Mouse (Mus musculus): ENCODE data around the gene Crabp2.
A peak's percentile ranks its signal among the peaks of the same experiment; 100 is the strongest.

The Crabp2 gene

DNA sequence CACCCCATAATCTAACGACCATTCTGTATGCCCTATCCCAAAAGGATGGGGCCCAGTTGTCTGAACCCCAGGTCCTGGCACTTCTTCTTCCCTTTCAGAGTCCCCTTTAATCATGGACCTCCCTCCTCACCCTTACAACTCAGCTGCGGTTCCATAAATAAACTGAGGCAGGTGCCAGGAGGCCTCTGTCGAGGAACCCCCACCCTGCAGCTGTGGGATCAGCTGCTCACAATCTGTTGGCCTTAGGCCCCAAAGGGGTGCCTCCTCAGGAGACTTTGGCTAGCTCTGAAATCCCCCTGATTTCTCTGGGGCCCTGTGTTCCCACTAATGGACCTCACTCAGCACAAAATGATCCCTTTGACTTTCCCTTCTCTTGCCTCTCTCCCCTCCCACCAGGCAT, 35.6 kb downstream of the Crabp2 start:
- no peak for DNase-seq (ENCODE audit: low spot score in 2 of 2)

DNA sequence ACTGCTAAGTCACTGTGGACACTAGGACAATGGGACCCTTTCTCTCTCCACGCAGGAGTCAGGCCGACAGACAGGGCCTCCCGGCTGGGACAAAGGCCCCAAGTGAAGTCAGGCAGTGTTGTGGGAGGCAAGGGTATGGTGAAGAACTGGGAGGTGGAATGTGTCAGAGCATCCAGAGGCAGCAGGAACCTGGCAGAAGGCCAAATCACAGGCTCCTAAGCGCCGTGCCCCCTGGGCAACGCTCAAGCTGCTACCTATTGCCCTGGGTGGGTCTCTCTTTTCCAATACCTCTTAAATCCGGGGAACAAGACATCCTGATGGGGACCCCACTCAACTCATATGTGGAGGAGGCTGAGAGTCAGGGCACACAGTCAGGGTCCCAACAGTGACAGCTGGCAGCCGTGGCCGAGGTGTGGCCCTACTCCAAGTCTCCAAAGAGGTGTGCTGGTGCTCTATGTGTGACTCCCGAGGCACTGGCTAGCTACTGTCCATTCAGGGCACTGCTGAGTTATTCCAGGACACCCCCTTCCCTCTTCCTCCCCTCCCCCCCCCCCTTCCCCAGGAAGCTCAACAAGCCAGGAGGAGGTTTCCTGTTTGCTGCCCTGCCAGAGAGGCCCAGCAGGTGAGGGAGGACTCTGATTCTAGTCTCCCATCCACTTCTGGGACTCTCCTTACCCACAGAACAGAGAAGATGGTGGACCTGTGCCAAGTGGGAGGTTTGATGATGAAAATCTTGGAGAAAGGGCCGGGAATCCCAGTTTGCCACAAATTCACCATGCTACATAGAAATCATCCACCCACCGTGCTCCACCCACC, 37.2 kb downstream of the Crabp2 start:
- no peak for DNase-seq (ENCODE audit: low spot score in 2 of 2)

DNA sequence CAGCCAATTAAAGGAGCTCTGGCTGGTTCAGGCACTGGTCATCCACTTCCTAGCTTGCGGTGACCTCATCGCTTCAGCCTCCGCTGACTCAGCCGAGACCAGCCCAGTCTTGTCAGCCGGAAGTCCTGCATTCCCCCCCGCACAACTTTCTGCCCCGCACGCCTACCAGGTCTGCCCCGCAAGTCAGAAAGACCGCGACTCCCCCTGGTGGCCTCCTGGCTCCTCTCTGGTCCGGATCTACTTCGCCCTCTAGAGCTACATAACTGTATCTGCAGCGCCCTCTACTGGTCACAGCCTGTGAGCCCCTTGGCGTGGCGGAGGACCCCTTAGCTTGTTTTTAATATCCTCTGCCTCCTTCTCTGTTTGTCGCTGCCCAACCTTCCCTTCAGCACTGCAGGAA, 38.4 kb downstream of the Crabp2 start:
- DNase-seq (ENCODE audit: low spot score in 2 of 2): peak; percentile 87 to 93

DNA sequence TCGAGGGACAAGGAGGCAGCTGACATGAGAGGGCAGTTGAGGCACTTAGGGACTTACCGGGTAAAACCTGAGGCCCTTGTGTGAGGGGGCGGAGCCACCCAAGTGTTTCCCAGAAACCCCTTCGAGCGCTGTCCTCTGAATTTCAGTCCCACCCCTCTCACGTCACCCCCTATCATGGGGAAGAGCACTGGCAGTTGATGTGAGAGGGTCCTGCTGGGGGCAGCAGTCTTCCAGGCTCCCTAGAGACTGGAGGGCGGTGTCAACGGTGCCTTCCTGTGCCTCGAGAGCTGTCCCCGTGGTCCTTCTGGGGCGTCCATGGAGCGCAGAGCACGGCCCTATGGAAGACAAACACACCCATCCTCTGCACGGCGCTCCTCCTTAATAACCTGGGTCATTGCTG, 39.2 kb downstream of the Crabp2 start:
- DNase-seq (ENCODE audit: low spot score in 2 of 2): no peak

DNA sequence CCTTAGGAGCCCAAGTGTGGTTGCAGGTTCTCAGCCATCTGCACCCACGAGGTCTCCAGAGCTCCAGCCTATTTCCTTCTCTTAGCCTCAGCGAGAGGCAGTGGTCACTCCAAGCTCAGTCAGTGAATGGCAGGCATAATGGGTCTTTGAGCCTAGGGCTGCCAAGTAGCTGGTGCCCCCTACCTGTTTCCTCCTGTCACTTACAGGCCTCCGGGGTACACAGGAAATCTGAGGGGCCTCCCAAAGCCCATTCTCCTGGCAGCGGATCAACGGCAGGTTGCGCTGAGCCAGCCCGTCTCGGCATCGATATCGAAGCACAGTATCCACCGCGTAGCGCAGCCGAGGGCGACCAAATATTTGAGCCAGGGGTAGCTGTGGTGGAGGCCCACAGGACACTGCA, 39.6 kb downstream of the Crabp2 start:
- DNase-seq (ENCODE audit: low spot score in 2 of 2): no peak

DNA sequence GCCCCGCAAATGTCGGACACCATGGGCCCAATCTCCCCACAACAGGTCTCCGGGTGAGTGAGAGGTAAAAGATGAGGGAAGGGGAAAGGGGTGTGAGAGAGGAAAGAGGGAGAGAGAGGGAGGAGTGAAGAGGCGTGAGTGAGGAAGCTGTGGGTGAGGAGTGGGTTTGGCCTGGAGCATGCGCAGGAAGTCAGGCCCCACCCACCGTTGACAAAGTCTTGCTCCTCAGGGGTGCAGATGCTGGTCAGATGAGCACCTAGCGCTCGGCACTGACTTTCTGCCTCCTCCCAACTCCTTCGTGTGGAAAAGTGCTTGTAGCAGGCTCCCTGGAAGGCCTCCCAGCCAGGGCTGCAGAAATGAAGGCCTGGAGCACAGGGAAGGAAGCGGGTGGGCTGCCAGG, 41.5 kb downstream of the Crabp2 start:
- DNase-seq (ENCODE audit: low spot score in 2 of 2): no peak

DNA sequence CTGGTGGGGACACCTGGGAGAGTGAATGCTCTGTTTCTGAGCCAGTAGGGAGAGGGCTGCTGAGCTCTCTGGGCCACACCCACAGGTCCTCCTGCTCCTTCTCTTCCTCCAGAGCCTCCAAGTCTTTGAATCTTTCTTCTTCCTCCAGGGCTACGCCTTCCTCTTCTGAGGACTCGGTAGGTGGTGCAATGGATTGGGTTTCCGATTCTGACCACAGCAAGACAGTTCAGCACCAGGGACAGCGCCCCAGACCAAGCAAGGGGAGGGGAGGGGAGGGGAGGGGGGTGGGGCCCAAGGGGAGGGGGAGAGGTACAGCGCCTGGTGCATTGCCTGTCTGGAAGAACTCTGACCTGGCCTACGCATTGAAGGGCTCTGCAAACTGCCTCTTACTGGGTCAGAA, 45.0 kb downstream of the Crabp2 start:
- DNase-seq (ENCODE audit: low spot score in 2 of 2): no peak

- no peak for DNase-seq (ENCODE audit: low spot score in 2 of 2)
These were observed 46.9 kb downstream of the Crabp2 start for GRCm38 (mm10) chr3:87995331-87995730.

- DNase-seq (ENCODE audit: low spot score in 2 of 2): no peak
These were observed 47.9 kb downstream of the Crabp2 start for GRCm38 (mm10) chr3:87996401-87996800.

DNA sequence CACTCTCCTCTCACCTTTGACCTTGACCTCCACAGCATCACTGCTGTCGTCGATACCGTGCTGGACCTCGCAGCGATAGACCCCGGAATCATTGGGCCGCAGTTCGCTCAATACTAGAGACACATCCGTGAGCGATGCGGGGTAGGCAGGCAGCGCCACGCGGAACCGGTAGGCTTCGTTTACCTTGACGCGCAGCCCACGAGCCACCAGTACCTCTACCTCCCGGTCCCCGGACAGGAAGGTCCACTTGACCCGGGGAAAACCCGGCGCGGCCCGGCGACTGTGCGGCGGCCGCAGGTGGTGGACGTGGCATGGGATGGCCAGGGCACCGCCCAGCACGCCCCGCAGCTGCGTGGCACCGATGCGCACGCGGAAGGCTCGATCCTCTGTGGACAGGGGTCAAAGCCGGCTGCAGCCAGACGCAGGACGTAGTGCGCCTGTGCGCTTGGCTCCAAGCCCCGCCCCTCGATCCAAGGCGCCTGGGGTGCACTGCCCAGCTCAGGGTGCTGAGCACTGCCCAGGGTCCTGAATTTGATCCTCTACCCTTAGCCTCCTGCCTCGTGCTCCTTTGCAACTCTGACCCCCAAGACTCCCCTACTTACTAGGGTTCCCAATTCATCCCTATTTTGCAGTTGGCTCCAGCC, 48.6 kb downstream of the Crabp2 start:
- no peak for DNase-seq (ENCODE audit: low spot score in 2 of 2)

GRCm38 (mm10) chr3:87998747-87999146, 50.3 kb downstream of the Crabp2 start:
- DNase-seq (ENCODE audit: low spot score in 2 of 2): no peak

DNA sequence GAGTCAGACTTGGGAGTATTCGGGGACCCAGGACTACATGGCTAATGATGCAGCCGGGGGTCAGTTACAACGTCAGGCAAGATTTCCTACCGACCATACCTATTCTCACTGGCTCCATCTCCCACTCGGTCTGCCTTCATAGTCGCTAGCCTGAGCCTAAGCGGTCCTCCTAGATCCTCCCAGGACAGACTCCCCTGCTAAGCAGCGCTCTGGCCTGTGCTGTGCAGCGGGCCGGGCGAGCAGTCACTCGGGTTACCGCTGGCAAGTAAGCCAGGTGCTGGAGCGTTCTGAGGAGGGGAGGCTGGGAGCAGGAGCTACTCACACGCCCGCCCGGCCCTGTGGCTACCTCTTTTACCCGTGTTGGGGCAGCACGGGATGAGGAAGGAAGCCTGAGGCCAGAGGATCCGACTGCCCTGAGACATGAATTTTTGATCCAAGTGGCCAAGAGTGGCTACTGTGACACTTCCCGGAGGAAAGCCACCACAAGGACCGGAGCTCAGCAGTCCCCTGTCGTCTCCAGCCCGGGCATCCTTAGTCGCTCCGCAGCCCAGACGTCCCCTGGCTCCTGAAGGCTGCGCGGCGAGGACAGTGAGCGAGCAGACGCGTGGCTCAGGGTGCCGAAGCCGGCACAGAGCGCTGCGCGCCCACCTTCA, 50.9 kb downstream of the Crabp2 start:
- DNase-seq (ENCODE audit: low spot score in 2 of 2): no peak

DNA sequence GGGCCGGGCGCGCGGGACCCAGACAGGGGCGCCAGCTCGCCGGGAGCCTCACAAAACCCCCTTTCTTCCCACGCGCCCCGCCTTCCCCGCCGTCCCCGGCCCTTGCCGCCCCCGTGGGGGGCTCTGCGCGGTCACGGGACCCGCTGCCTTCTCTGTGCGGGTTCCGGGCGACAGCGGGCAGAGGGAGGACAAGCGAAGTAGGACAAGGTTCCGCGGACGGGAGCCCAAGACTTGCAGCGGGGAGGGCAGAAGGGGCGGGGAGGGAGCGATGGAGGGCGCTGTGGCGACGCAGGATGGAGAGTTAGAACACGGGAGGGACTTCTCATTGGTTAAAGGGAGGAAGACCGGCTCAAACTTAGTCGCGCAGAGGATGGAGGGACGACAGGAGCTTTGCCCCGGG, 51.7 kb downstream of the Crabp2 start, which contains the start of gene Bcan:
Gene Bcan, minus strand, starts transcription at position 50 of the 400 bp plus-strand sequence.
- no peak for DNase-seq (ENCODE audit: low spot score in 2 of 2)

DNA sequence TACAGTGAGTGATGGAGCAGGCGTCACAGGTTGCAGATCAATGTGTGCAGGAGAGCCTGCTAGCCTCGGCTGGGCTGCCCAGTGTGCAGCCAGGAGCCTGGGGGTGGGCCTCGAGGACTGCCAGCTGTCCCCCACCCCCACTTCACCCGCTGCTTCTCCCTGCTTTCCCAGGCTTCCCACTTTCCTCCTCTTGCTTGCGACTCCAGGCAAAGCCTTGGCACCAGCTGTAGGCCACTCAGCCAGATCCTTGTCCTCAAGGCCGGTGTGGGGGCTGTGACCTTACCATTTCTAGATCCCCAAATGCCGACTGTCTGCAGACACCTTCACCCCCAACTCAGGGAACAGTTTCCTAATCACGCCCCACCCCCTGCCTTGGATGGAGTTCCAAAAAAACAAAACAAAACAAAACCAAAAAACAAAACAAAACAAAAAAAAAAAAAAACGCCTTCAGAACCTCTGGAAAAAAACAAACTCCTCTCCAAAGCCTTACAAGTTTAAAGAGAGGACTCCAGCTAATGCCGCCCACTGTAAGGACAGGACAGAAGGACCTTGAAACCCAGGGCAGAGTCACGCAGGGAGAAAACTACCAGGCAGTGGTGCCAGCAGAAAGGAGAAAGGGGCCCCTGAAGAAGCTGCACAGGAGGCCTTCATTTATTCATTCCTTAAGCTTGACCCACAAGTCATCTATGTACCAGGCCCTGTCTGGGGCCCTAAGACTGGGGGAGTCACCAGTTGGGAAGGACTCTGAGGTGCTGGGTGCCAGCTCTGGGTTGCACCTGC, 52.5 kb downstream of the Crabp2 start:
- DNase-seq (ENCODE audit: low spot score in 2 of 2): no peak

DNA sequence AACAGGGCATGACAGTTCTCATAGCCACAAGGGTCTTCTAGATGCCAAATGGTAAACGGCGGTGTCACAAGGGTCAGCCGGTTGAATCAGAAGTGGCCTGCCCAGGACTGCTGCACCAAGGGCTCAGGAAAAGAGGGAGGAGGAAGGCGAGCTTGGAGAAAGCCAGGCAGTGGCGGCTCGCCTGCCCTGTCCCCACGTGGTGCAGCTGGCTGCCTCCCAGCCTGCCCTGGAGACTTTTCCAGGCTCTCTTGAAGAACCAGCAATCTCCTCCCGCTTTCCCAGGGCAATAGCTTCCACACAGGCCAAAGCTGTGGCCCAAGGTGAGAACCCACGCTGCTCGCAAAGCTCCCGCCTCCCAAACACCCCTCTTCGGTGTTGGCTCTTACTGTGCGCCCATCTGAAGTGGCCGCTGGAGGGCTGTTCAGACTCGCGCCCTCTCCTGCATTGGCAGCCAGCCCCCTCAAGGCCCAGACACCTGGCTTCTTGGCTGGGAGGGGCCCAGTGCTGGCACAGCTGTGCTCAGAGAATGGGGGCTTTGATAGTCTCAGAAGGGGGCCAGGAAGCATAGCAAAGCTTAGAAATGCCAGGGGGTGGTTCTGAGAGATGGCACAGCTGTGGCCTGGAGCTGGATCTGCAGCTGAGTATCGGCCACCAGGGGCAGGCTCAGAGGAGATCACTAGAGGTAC, 54.0 kb downstream of the Crabp2 start:
- DNase-seq (ENCODE audit: low spot score in 2 of 2): no peak

All from urinary bladder, postnatal 36 days (tissue).